Mouse (Mus musculus) cerebellum, adult (tissue): ENCODE data around the gene Gm10447.
"Not testable (repeated sequence)": the region's sequence is repeated elsewhere in the genome, so short reads cannot be mapped to it uniquely, and the experiment has no call there.

Source experiments
- ATAC-seq: cut with Nextera tagmentation; 2 replicates; pipeline ENCODE4 v1.9.2; 2017; ENCODE audit warnings: mild to moderate bottlenecking, moderate library complexity, mixed read lengths; ENCODE audit not compliant: insufficient number of reproducible peaks, low FRiP score, low TSS enrichment

Gm10447 gene

GRCm38 (mm10) chr11:53447996-53448395, 8.9 kb downstream of the Gm10447 start:
- no peak for ATAC-seq

DNA sequence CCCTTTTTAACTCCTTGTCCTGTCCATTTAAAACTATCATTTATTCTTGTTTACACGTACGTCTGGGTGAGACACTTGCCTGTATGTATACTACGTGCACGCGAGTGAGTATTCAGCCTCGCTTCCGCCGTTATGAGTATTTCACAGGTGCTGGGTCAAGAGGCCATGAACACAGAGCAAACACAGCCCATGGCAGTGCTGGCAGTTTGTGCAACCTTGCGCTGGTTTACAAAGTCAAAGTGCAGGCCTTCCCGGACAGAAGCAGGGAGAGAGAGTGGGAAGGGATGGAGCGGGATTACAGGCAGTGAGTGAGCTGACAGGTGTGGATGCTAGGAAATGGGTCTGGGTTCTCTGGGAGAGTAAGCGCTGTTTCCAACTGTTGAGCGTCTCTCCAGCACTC, 10.7 kb downstream of the Gm10447 start:
- no peak for ATAC-seq

DNA sequence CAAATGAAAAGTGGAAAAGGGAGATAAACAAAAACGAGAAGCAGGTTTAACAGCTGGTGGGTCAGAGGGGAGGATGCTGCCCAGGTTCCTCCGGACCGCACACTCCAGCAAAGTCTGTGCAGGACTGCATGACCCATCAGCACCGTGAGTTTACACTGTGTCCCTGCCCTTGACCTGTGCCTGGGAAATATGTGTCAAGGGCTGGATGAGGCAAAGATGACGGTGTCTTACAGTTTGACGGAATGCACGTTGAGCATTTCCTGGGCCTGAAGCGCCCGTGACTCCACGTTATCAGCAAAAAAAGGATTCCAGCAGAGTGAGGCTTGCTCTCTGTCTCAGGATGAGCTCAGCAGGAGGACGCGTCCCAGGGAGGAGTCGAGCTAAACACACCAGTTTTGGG, 11.3 kb downstream of the Gm10447 start:
- no peak for ATAC-seq

- ATAC-seq: no peak
These were observed 13.0 kb downstream of the Gm10447 start for GRCm38 (mm10) chr11:53443861-53444260.

GRCm38 (mm10) chr11:53441921-53442320, 15.0 kb downstream of the Gm10447 start:
- ATAC-seq: no peak

DNA sequence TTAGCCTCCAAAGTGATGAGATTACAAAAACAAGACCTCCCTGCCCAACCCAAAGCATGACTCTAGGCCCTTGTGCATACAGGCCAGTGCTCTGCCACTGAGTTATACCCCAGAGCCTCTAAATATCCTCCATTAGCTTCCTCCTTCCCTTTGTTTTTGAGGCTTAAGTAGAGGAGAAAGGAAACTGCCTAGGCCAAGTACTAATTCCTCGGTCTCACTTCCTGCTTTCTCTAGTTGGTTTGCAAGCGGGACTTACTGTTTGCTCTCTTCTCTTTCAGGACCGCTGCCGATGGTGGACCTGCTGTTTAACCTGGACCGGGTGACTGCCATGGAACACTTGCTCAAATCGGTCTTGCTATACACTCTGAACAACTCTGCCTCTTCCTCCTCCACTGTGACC, 20.6 kb downstream of the Gm10447 start:
- no peak for ATAC-seq

DNA sequence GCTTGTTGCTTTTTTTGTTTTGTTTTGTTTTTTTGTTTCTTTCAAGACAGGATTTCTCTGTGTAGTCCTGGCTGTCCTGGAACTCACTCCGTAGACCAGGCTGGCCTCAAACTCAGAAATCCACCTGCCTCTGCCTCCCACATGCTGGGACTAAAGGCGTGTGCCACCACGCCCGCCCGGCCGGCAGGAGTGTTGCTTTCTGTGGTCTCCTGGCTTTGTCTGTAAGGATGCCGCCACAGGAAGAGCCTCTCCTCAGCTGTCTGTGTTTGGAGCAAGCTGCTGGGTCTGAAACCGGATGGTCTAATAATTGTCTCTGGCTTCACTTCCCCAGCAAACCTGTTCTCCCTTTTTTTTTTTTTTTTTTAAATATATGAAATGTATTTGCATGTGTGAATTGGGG, 21.4 kb downstream of the Gm10447 start:
- ATAC-seq: no peak

- ATAC-seq: no peak
These were observed 23.9 kb downstream of the Gm10447 start for GRCm38 (mm10) chr11:53433057-53433456.

GRCm38 (mm10) chr11:53431347-53432056, 25.4 kb downstream of the Gm10447 start:
- ATAC-seq: peak; percentile 40

- peak; percentile 91 for ATAC-seq
These were observed 26.1 kb downstream of the Gm10447 start, which contains the start of the genes Uqcrq and Gdf9 for GRCm38 (mm10) chr11:53430670-53431346. Uqcrq (minus strand) TSS chr11:53430831. Gdf9 (plus strand) TSS chr11:53431023.

DNA sequence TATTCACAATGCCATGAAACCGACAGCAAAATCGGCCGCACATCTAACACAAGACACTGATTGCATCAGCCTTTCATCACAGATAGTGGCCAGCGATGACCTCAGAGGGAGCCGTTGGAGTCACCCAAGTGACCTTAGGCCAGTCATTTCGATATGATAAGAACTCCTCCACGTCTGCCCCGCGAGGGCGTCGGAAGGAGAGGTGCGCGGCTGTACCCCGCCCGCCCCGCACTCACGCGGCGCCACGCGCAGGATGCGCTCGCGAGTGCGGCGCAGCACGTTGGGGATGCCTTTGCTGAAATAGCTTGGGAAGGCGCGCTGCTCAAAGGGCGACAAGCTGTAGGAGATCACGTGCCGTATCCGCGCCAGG, 26.6 kb downstream of the Gm10447 start:
- ATAC-seq: peak; percentile 43

DNA sequence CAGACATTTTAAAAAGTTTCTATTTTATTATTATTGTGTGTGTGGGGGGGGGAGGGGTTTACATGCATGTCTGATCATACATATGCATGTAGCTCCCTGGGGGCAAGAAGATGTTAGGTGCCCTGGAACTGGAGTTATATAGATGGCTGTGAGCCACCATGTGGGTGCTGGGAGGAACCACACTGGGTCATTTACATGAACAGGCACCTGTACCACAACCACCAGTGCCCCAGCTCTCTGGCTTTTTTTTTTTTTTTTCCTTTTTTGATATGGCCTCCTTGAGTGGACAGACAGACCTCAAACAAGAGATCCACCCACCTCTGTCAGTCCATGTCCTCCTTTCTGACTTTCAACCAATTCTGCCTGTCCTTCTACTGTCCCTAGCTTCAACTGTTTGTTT, 27.7 kb downstream of the Gm10447 start:
- ATAC-seq: no peak

GRCm38 (mm10) chr11:53428716-53429057, 28.2 kb downstream of the Gm10447 start:
- ATAC-seq: no peak

GRCm38 (mm10) chr11:53427993-53428715, 28.8 kb downstream of the Gm10447 start:
- no peak for ATAC-seq

- ATAC-seq: not testable (repeated sequence)
These were observed 30.0 kb downstream of the Gm10447 start for GRCm38 (mm10) chr11:53426914-53427313.

- ATAC-seq: no peak
These were observed 31.1 kb downstream of the Gm10447 start for GRCm38 (mm10) chr11:53425711-53426255.

GRCm38 (mm10) chr11:53425251-53425650, 31.7 kb downstream of the Gm10447 start:
- ATAC-seq: no peak

DNA sequence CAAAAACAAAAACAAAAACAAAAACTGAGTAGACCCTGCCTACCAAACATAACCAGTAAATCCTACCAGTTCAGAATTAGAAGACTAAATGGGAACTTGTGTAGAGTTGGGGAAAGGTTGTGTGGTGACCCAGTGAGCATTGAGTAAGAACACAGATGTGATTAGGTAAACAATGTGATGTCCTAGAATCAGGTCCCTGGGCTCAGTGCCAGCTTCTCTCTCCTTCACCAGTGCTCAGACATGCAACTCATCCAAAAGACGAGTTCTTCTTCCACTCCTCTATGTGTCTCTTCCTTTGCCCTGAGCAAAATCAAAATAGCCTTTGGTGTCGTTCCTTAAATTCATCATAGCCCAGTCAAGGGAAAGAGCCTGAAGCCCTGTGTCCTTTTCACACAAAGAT, 32.1 kb downstream of the Gm10447 start:
- ATAC-seq: no peak

DNA sequence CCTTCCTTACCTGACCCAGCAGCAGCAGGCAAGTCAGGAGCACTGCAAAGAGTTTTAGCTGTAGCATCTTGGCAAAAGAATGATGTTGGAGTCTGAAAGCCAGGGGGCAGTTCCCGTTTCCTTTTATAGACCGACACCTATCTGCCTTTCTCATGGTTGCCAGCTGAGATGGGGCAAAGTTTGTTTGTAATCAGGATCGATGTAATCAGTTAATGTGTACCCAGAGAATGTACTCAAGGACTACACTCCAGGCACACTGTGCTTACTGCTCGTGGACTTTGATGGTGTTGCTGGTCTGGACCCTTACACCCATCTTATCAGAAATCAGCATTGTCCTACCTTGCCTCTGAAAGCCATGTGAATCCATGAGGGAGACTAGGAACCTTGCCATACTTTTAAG, 33.9 kb downstream of the Gm10447 start, which contains the start of gene Leap2:
Leap2 (minus strand) TSS at position 135 of the 400 bp plus-strand sequence.
- no peak for ATAC-seq

DNA sequence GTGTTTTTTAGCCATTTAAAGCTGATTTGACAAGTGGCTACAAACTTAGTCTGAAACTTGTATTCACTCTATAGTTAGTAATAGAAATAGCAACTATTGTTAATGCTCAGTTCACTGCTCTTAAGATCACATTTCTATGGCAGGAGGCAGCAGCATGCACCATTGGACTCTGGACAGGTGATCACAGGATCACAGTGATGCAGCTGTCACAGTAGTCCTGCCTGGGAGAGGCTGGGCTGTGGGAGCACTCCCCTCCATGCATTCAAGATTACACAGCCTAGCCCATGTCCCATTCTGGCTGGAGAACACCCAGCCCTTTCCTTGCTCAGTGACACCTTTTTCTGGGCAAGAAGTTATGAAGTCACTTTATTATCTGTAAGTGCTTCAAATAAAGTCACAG, 38.9 kb downstream of the Gm10447 start:
- ATAC-seq: no peak

DNA sequence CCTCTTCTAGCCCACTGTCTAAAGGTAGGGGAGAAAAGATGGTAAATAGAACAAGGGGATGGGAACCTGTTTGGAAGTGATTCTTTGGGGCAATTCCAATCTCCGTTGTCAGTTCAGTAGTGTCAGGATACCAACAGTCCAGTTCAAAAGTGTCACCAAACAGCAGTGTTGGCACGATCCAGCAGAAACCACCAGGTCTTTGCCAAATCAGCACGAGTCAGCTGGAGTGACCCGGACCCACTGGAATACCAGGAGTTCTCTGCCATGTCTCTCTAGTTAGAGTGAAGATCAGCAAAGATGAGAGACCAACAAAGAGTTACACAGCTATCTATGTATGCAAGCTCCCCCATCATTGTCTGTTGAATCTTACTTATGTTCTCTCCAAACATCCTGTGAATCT, 43.0 kb downstream of the Gm10447 start:
- no peak for ATAC-seq
